Mouse (Mus musculus) CH12.LX (cell line): ENCODE data around the gene Dnah7c. TPM values are rescaled to one million over a fixed set of nuclear protein-coding genes. Genes with fewer than 3 reads are reported as not detected.

Experiments
- DNase-seq: peaks from one replicate; pipeline ENCODE4 v3.0.0-alpha.2; 2013; ENCODE audit errors: extremely low read depth
- H3K27ac ChIP-seq: 2 replicates; pipeline ENCODE4 v1.5.1; 2012; ENCODE audit warnings: low read depth, mild to moderate bottlenecking, control low read depth, moderate library complexity; ENCODE audit not compliant: insufficient read depth
- H3K27me3 ChIP-seq: replicated peaks from 2 replicates; pipeline ENCODE3; 2012; ENCODE audit warnings: inconsistent platforms
- H3K36me3 ChIP-seq, 2 experiments: replicated peaks in 1 of 2; 2 replicates each; pipeline versions ENCODE3 to v1.6.1; 2012; ENCODE audit warnings: inconsistent platforms in 1 of 2, low read length in 1 of 2, mild to moderate bottlenecking in 1 of 2, mixed read lengths in 1 of 2, moderate library complexity in 1 of 2; ENCODE audit not compliant: control insufficient read depth in 1 of 2, insufficient read depth in 1 of 2
- H3K4me1 ChIP-seq, 2 experiments: 2 replicates each; pipeline ENCODE4 v1.6.1; 2012; ENCODE audit warnings: inconsistent platforms in 1 of 2, moderate library complexity in 1 of 2; ENCODE audit not compliant: insufficient read depth in 2 of 2, control insufficient read depth in 1 of 2
- H3K4me2 ChIP-seq: 2 replicates; pipeline ENCODE4 v1.6.1; 2012; ENCODE audit warnings: low read depth, mild to moderate bottlenecking, control low read depth; ENCODE audit not compliant: poor library complexity, insufficient read depth, severe bottlenecking
- H3K4me3 ChIP-seq, 3 experiments: fragments of 150-350 bp in 1 of 3; sonication (generic) in 1 of 3; replicated peaks in 1 of 3; 2 replicates each; pipeline versions ENCODE3 to v1.5.1; 2011 to 2012; ENCODE audit warnings: low read depth in 2 of 3, low read length in 2 of 3, mild to moderate bottlenecking in 2 of 3, moderate library complexity in 2 of 3, control low read depth in 1 of 3, improper control_type of control experiment in 1 of 3, inconsistent platforms in 1 of 3, mixed read lengths in 1 of 3; ENCODE audit not compliant: poor library complexity in 1 of 3
- H3K79me2 ChIP-seq: replicated peaks from 2 replicates; pipeline ENCODE4 v1.6.1; 2012; ENCODE audit warnings: mild to moderate bottlenecking, moderate library complexity; ENCODE audit not compliant: control insufficient read depth, poor library complexity, insufficient read depth, severe bottlenecking; ENCODE audit errors: extremely low read depth
- H3K9ac ChIP-seq: 2 replicates; pipeline ENCODE4 v1.6.1; 2012; ENCODE audit warnings: low read depth, mild to moderate bottlenecking, control low read depth, moderate library complexity; ENCODE audit not compliant: insufficient read depth
- H3K9me3 ChIP-seq: replicated peaks from 2 replicates; pipeline ENCODE3; 2012; ENCODE audit warnings: low read length, inconsistent platforms, mixed read lengths
- BHLHE40 ChIP-seq: IDR thresholded peaks from 2 replicates; pipeline ENCODE4 v1.6.1; 2011; ENCODE audit warnings: mild to moderate bottlenecking, low read depth, low read length, improper control_type of control experiment
- CHD2 ChIP-seq: IDR thresholded peaks from 2 replicates; pipeline ENCODE4 v1.6.1; 2011; ENCODE audit warnings: low read length, improper control_type of control experiment
- CTCF ChIP-seq, 2 experiments: IDR thresholded peaks in 1 of 2; conservative IDR thresholded peaks in 1 of 2; 2 replicates each; pipeline ENCODE4 v1.5.1; 2011 to 2012; ENCODE audit warnings: low read depth in 2 of 2, low read length in 2 of 2, improper control_type of control experiment in 1 of 2, inconsistent platforms in 1 of 2, mild to moderate bottlenecking in 1 of 2, moderate library complexity in 1 of 2
- E2F4 ChIP-seq: IDR thresholded peaks from 2 replicates; pipeline ENCODE4 v1.6.1; 2011; ENCODE audit warnings: low read depth, low read length, improper control_type of control experiment; ENCODE audit not compliant: insufficient replicate concordance
- ELF1 ChIP-seq: IDR thresholded peaks from 2 replicates; pipeline ENCODE4 v1.6.1; 2014; ENCODE audit warnings: low read depth, mild to moderate bottlenecking, inconsistent platforms, low read length, improper control_type of control experiment
- EP300 ChIP-seq: IDR thresholded peaks from 2 replicates; pipeline ENCODE4 v1.6.1; 2011; ENCODE audit warnings: low read length, improper control_type of control experiment
- HCFC1 ChIP-seq: IDR thresholded peaks from 2 replicates; pipeline ENCODE4 v1.6.1; 2012; ENCODE audit warnings: low read depth, mild to moderate bottlenecking, inconsistent platforms, low read length, improper control_type of control experiment
- IRF4 ChIP-seq: IDR thresholded peaks from 2 replicates; pipeline ENCODE4 v1.6.1; 2014; ENCODE audit warnings: low read depth, mild to moderate bottlenecking, inconsistent platforms, low read length, improper control_type of control experiment
- JUN ChIP-seq: IDR thresholded peaks from 2 replicates; pipeline ENCODE4 v1.6.1; 2011; ENCODE audit warnings: low read depth, mild to moderate bottlenecking, low read length, improper control_type of control experiment, moderate library complexity; ENCODE audit not compliant: insufficient read depth
- KAT2A ChIP-seq: IDR thresholded peaks from 2 replicates; pipeline ENCODE4 v1.6.1; 2012; ENCODE audit warnings: low read length, improper control_type of control experiment, inconsistent platforms; ENCODE audit not compliant: insufficient replicate concordance
- MAX ChIP-seq: IDR thresholded peaks from 2 replicates; pipeline ENCODE4 v1.6.1; 2011; ENCODE audit warnings: low read length, improper control_type of control experiment
- MAZ ChIP-seq: IDR thresholded peaks from 2 replicates; pipeline ENCODE4 v1.6.1; 2012; ENCODE audit warnings: low read depth, mild to moderate bottlenecking, inconsistent platforms, low read length, improper control_type of control experiment, moderate library complexity
- MEF2A ChIP-seq: IDR thresholded peaks from 2 replicates; pipeline ENCODE4 v1.6.1; 2014; ENCODE audit warnings: low read depth, mild to moderate bottlenecking, inconsistent platforms, low read length, improper control_type of control experiment, borderline replicate concordance
- MYC ChIP-seq: IDR thresholded peaks from 2 replicates; pipeline ENCODE4 v1.6.1; 2011; ENCODE audit warnings: low read depth, mild to moderate bottlenecking, improper control_type of control experiment, low read length
- POLR2A ChIP-seq: IDR thresholded peaks from 2 replicates; pipeline ENCODE4 v1.6.1; 2011; ENCODE audit warnings: low read depth, mild to moderate bottlenecking, improper control_type of control experiment, low read length
- RAD21 ChIP-seq: IDR thresholded peaks from 2 replicates; pipeline ENCODE4 v1.6.1; 2011; ENCODE audit warnings: low read depth, mild to moderate bottlenecking, low read length, improper control_type of control experiment, moderate library complexity
- SIN3A ChIP-seq: IDR thresholded peaks from 2 replicates; pipeline ENCODE4 v1.6.1; 2012; ENCODE audit warnings: low read length, improper control_type of control experiment, inconsistent platforms
- SMC3 ChIP-seq: IDR thresholded peaks from 2 replicates; pipeline ENCODE4 v1.6.1; 2011; ENCODE audit warnings: low read depth, low read length, improper control_type of control experiment
- TCF12 ChIP-seq: IDR thresholded peaks from 2 replicates; pipeline ENCODE4 v1.6.1; 2014; ENCODE audit warnings: low read depth, mild to moderate bottlenecking, inconsistent platforms, low read length, improper control_type of control experiment
- USF2 ChIP-seq: conservative IDR thresholded peaks from 2 replicates; pipeline ENCODE4 v1.6.1; 2011; ENCODE audit warnings: low read depth, low read length, improper control_type of control experiment
- ZKSCAN1 ChIP-seq: IDR thresholded peaks from 2 replicates; pipeline ENCODE4 v1.6.1; 2012; ENCODE audit warnings: low read depth, inconsistent platforms, low read length, improper control_type of control experiment, borderline replicate concordance
- ZMIZ1 ChIP-seq: IDR thresholded peaks from 2 replicates; pipeline ENCODE4 v1.6.1; 2012; ENCODE audit warnings: low read depth, mild to moderate bottlenecking, inconsistent platforms, low read length, improper control_type of control experiment
- ZNF384 ChIP-seq: IDR thresholded peaks from 2 replicates; pipeline ENCODE4 v1.6.1; 2012; ENCODE audit warnings: low read depth, low read length, improper control_type of control experiment, inconsistent platforms
- dilution Hi-C: fragments of 300-500 bp; cut with MboI; formaldehyde crosslinking; loops from 2 replicates; pipeline ENCODE4 v1.14.3; 2020; ENCODE audit warnings: low sequenced_read_pairs; ENCODE audit not compliant: extremely low pct_unique_long_range_greater_than_20kb, extremely low pct_ligation_motif_present
- in situ Hi-C: fragments of 300-500 bp; cut with MboI; formaldehyde crosslinking; loops from 3 replicates; pipeline ENCODE4 v1.14.3; 2019; ENCODE audit warnings: low sequenced_read_pairs, low pct_ligation_motif_present, low pct_unique_long_range_greater_than_20kb, mixed read lengths
- polyA plus RNA-seq: library from polyadenylated mRNA; unstranded; fragments of >175 nt; gene quantifications from 2 replicates; pipeline ENCODE4 v1.2.1, GENCODE M21; 2012; ENCODE audit warnings: low read depth; ENCODE audit not compliant: insufficient read length
- total RNA-seq, 2 experiments: library from RNA; depleted of rRNA; stranded (reverse); fragments of 300-350 nt in 1 of 2; fragments of >200 nt in 1 of 2; gene quantifications; 2 replicates each; pipeline ENCODE4 v1.2.3; 2012 to 2014

Dnah7c gene
- total and polyA plus RNA-seq, 3 experiments = not detected

GRCm38 (mm10) chr1:46843406-46843805 lies 418.0 kb downstream of the Dnah7c start:
- H3K4me3 ChIP-seq = no peak overlapping the region
- no peaks in the 10 kb centered on the region for H3K36me3 ChIP-seq
- in situ Hi-C loops = no loop called here
- dilution Hi-C loops = no loop called here
- peak overlapping the region; percentile 53; the same call in 1 of the 2 replicates for H3K9ac ChIP-seq
- H3K27ac ChIP-seq = no peak overlapping the region
- no peak for DNase-seq
- no peaks in the 10 kb centered on the region for H3K27me3 ChIP-seq
- no peaks in the 10 kb centered on the region for H3K79me2 ChIP-seq
- peaks cover 0 to 3% of the 10 kb centered on the region in 2 experiments; a peak in 1 of 4 replicates for H3K4me1 ChIP-seq
- TF ChIP-seq MYC = no peak
- TF ChIP-seq IRF4 = 0 out of 2 replicates have a peak, but pooled peaks have one; percentile 10
- no peaks in the 10 kb centered on the region for H3K9me3 ChIP-seq
- H3K4me2 ChIP-seq = peak overlapping the region; percentile 61; the same call in 1 of the 2 replicates

GRCm38 (mm10) chr1:46844281-46844680 lies 418.9 kb downstream of the Dnah7c start:
- DNase-seq = no peak
- no peak for TF ChIP-seq E2F4
- TF ChIP-seq CTCF (conservative IDR thresholded peaks at IDR 0.05 in 1 of 2, IDR thresholded peaks at IDR 0.05 in 1 of 2; ENCODE audit: low read depth in 2 of 2, low read length in 2 of 2) = no peak
- TF ChIP-seq TCF12 = no peak
- no peak for TF ChIP-seq SIN3A
- TF ChIP-seq RAD21 = no peak
- no peak for TF ChIP-seq ZMIZ1
- no peak for TF ChIP-seq JUN
- TF ChIP-seq ZNF384 = no peak
- TF ChIP-seq ZKSCAN1 = no peak
- no peak for TF ChIP-seq MAX
- no peaks in the 10 kb centered on the region for H3K79me2 ChIP-seq
- in situ Hi-C loops (no loop called here), dilution Hi-C loops (no loop called here)
- no peak overlapping the region for H3K9ac ChIP-seq
- no peak overlapping the region for H3K4me2 ChIP-seq
- no peaks in the 10 kb centered on the region for H3K27me3 ChIP-seq
- peaks cover 0 to 3% of the 10 kb centered on the region in 2 experiments; a peak in 1 of 4 replicates for H3K4me1 ChIP-seq
- H3K36me3 ChIP-seq = no peaks in the 10 kb centered on the region
- no peak overlapping the region for H3K4me3 ChIP-seq
- no peak overlapping the region for H3K27ac ChIP-seq
- no peaks in the 10 kb centered on the region for H3K9me3 ChIP-seq

- in situ Hi-C loops = no loop called here
- Histone ChIP-seq H3K36me3 (no peaks in the 10 kb centered on the region), H3K79me2 (no peaks in the 10 kb centered on the region), H3K9me3 (no peaks in the 10 kb centered on the region), H3K27ac (no peak overlapping the region)
- TF ChIP-seq CHD2 = no peak
- no peak for TF ChIP-seq TCF12
- no peak for TF ChIP-seq POLR2A
- no peak for TF ChIP-seq HCFC1
- no peak for TF ChIP-seq ZNF384
- no peak for TF ChIP-seq ELF1
- no peak for TF ChIP-seq EP300
- TF ChIP-seq KAT2A = no peak
- no peak for TF ChIP-seq USF2
- no peak for TF ChIP-seq MEF2A
- TF ChIP-seq ZKSCAN1 = no peak
- no peak for TF ChIP-seq SMC3
- no peak for TF ChIP-seq BHLHE40
- no peak for TF ChIP-seq ZMIZ1
- TF ChIP-seq MAZ = no peak
- TF ChIP-seq, all 38 proteins: peak for 0
- Histone ChIP-seq H3K4me3 (no peak overlapping the region), H3K4me1 (peaks cover 0 to 7% of the 10 kb centered on the region in 2 experiments; a peak in 1 of 4 replicates), H3K9ac (no peak overlapping the region), H3K27me3 (no peaks in the 10 kb centered on the region), H3K4me2 (no peak overlapping the region)
- dilution Hi-C loops = no loop called here
- DNase-seq = no peak
Measured at GRCm38 (mm10) chr1:46845221-46845620, 419.8 kb downstream of the Dnah7c start.
